Mouse (Mus musculus) hindbrain, embryonic 10.5 days (tissue): ENCODE measurements around the gene Gm42421. TPM values are rescaled to one million over a fixed set of nuclear protein-coding genes. Genes with fewer than 3 reads are reported as not detected.
A peak's percentile ranks its signal among the peaks of the same experiment; 100 is the strongest.

Source experiments
- DNase-seq: peaks from one replicate; pipeline ENCODE4 v3.0.0-alpha.2; 2017; ENCODE audit warnings: low spot score
- H3K27ac ChIP-seq: fragments of 300-500 bp; sonication (generic); 2 replicates; pipeline ENCODE4 v1.5.1; 2016; ENCODE audit warnings: mild to moderate bottlenecking, moderate library complexity
- H3K27me3 ChIP-seq: fragments of 300-500 bp; sonication (generic); 2 replicates; pipeline ENCODE4 v1.6.1; 2016; ENCODE audit warnings: mild to moderate bottlenecking; ENCODE audit not compliant: poor library complexity, insufficient read depth, severe bottlenecking
- H3K36me3 ChIP-seq: fragments of 300-500 bp; sonication (generic); 2 replicates; pipeline ENCODE4 v1.6.1; 2016; ENCODE audit warnings: mild to moderate bottlenecking, moderate library complexity
- H3K4me1 ChIP-seq: fragments of 300-500 bp; sonication (generic); replicated peaks from 2 replicates; pipeline ENCODE4 v1.6.1; 2016; ENCODE audit warnings: mild to moderate bottlenecking
- H3K4me3 ChIP-seq: fragments of 300-500 bp; sonication (generic); 2 replicates; pipeline ENCODE4 v1.5.1; 2016; ENCODE audit warnings: mild to moderate bottlenecking, moderate library complexity
- H3K9me3 ChIP-seq: fragments of 300-500 bp; sonication (generic); 2 replicates; pipeline ENCODE4 v1.6.1; 2016; ENCODE audit warnings: mild to moderate bottlenecking, moderate library complexity
- WGBS: fragments of 180-500 bp; shearing (Covaris S2); methylation state at CpG from one replicate; pipeline ENCODE4 v1.1.7; 2016; 5-methylcytosine and 5-hydroxymethylcytosine counted together
- polyA plus RNA-seq: library from polyadenylated mRNA; unstranded; fragments of >200 nt; fragmentation: Nextera tagmentation; extraction: Ambion mirVana; gene quantifications from 2 replicates; pipeline ENCODE4 v1.2.1, GENCODE M21; 2016

The Gm42421 gene
- polyA plus RNA-seq = 0.56 and 0.77 TPM in 2 replicates

- Histone ChIP-seq H3K27ac (no peak within 1 kb of the TSS), H3K4me1 (peaks cover 7% of the 10 kb centered on the region), H3K27me3 (no peaks in the 10 kb centered on the region), H3K36me3 (peaks cover 94% of the 10 kb centered on the region), H3K4me3 (no peak within 1 kb of the TSS), H3K9me3 (no peaks in the 10 kb centered on the region)
- no peak for DNase-seq
- WGBS = 95% methylated on average over 8 of the region's 8 CpGs
Observed at GRCm38 (mm10) chr5:143927875-143928274, at the start of gene Gm42421. Gene Gm42421 (plus strand): TSS chr5:143928175.

- no peak overlapping the region for H3K4me3 ChIP-seq
- H3K4me1 ChIP-seq = no peaks in the 10 kb centered on the region
- no peaks in the 10 kb centered on the region for H3K27me3 ChIP-seq
- WGBS = 95% methylated on average over 3 of the region's 3 CpGs
- no peak for DNase-seq
- peaks cover 98% of the 10 kb centered on the region for H3K36me3 ChIP-seq
- H3K9me3 ChIP-seq = peaks cover 7% of the 10 kb centered on the region; the same call in 1 of the 2 replicates
- no peak overlapping the region for H3K27ac ChIP-seq
Observed at GRCm38 (mm10) chr5:143885274-143885673, 42.7 kb upstream of the Gm42421 start.

- no peak overlapping the region for H3K27ac ChIP-seq
- H3K27me3 ChIP-seq = no peaks in the 10 kb centered on the region
- H3K36me3 ChIP-seq = peaks cover 90% of the 10 kb centered on the region
- no peak for DNase-seq
- 86% methylated on average over 6 of the region's 6 CpGs for WGBS
- peaks cover 4% of the 10 kb centered on the region; the same call in 1 of the 2 replicates for H3K9me3 ChIP-seq
- H3K4me1 ChIP-seq = no peaks in the 10 kb centered on the region
- no peak overlapping the region for H3K4me3 ChIP-seq
Observed at GRCm38 (mm10) chr5:143890741-143891140, 37.2 kb upstream of the Gm42421 start.

GRCm38 (mm10) chr5:143892255-143892886 is 35.6 kb upstream of the Gm42421 start:
- DNase-seq = no peak
- Histone ChIP-seq H3K27me3 (no peaks in the 10 kb centered on the region), H3K4me1 (no peaks in the 10 kb centered on the region), H3K9me3 (no peaks in the 10 kb centered on the region), H3K36me3 (peaks cover 85% of the 10 kb centered on the region), H3K4me3 (no peak overlapping the region), H3K27ac (no peak overlapping the region)
- 77% methylated on average over 9 of the region's 9 CpGs for WGBS

- peaks cover 85% of the 10 kb centered on the region for H3K36me3 ChIP-seq
- WGBS = 90% methylated on average over 5 of the region's 5 CpGs
Observed at GRCm38 (mm10) chr5:143893396-143893795, 34.6 kb upstream of the Gm42421 start.

GRCm38 (mm10) chr5:143897635-143898330 is 30.2 kb upstream of the Gm42421 start, which contains the start of gene Ankrd61:
Gene Ankrd61 (minus strand): TSS chr5:143897685.
- 87% methylated on average over 14 of the region's 14 CpGs for WGBS
- Histone ChIP-seq H3K4me1 (no peaks in the 10 kb centered on the region), H3K27me3 (no peaks in the 10 kb centered on the region), H3K4me3 (no peak within 1 kb of the TSS), H3K36me3 (peaks cover 85% of the 10 kb centered on the region), H3K9me3 (no peaks in the 10 kb centered on the region), H3K27ac (no peak within 1 kb of the TSS)
- no peak for DNase-seq

More at GRCm38 (mm10) chr5:143893396-143893795, 34.6 kb upstream of the Gm42421 start:
- no peak overlapping the region for H3K4me3 ChIP-seq
- H3K4me1 ChIP-seq = no peaks in the 10 kb centered on the region
- no peaks in the 10 kb centered on the region for H3K27me3 ChIP-seq
- H3K27ac ChIP-seq = no peak overlapping the region
- H3K9me3 ChIP-seq = no peaks in the 10 kb centered on the region
- DNase-seq = no peak

- 90% methylated on average over 3 of the region's 3 CpGs for WGBS
- H3K9me3 ChIP-seq = no peaks in the 10 kb centered on the region
- H3K4me1 ChIP-seq = 0 out of 2 replicates have a peak, but pooled peaks cover under 1% of the 10 kb centered on the region
- H3K4me3 ChIP-seq = no peak overlapping the region
- H3K27ac ChIP-seq = no peak overlapping the region
- no peaks in the 10 kb centered on the region for H3K27me3 ChIP-seq
- peaks cover 100% of the 10 kb centered on the region for H3K36me3 ChIP-seq
- no peak for DNase-seq
Observed at GRCm38 (mm10) chr5:143902111-143902510, 25.9 kb upstream of the Gm42421 start.

GRCm38 (mm10) chr5:143903813-143904212 is 24.2 kb upstream of the Gm42421 start:
- H3K9me3 ChIP-seq = no peaks in the 10 kb centered on the region
- peaks cover 92% of the 10 kb centered on the region for H3K36me3 ChIP-seq
- H3K27me3 ChIP-seq = no peaks in the 10 kb centered on the region
- H3K4me3 ChIP-seq = no peak overlapping the region
- H3K4me1 ChIP-seq = peaks cover 18% of the 10 kb centered on the region
- H3K27ac ChIP-seq = no peak overlapping the region
- WGBS = 92% methylated on average over 4 of the region's 4 CpGs
- no peak for DNase-seq

- Histone ChIP-seq H3K4me3 (no peak overlapping the region), H3K36me3 (peaks cover 65% of the 10 kb centered on the region), H3K9me3 (no peaks in the 10 kb centered on the region), H3K27ac (no peak overlapping the region), H3K4me1 (peaks cover 26% of the 10 kb centered on the region), H3K27me3 (no peaks in the 10 kb centered on the region)
- WGBS = 89% methylated on average over 8 of the region's 8 CpGs
- DNase-seq = no peak
Observed at GRCm38 (mm10) chr5:143906429-143906828, 21.5 kb upstream of the Gm42421 start.

- Histone ChIP-seq H3K9me3 (no peaks in the 10 kb centered on the region), H3K27me3 (no peaks in the 10 kb centered on the region), H3K27ac (peak overlapping the region; percentile 83), H3K4me1 (peaks cover 26% of the 10 kb centered on the region), H3K36me3 (peaks cover 51% of the 10 kb centered on the region), H3K4me3 (peak overlapping the region; percentile 80)
- WGBS = 3% methylated on average over 9 of the region's 9 CpGs
- no peak for DNase-seq
Observed at GRCm38 (mm10) chr5:143908926-143909325, 19.0 kb upstream of the Gm42421 start.

- WGBS = under 1% methylated on average over 70 of the region's 70 CpGs
- no peaks in the 10 kb centered on the region for H3K27me3 ChIP-seq
- H3K27ac ChIP-seq = peak within 1 kb of the TSS; percentile 83
- H3K4me1 ChIP-seq = peaks cover 26% of the 10 kb centered on the region
- H3K4me3 ChIP-seq = peak within 1 kb of the TSS; percentile 80
- H3K9me3 ChIP-seq = no peaks in the 10 kb centered on the region
- DNase-seq = peak; percentile 97
- peaks cover 48% of the 10 kb centered on the region for H3K36me3 ChIP-seq
Observed at GRCm38 (mm10) chr5:143909417-143910400, 18.3 kb upstream of the Gm42421 start, which contains the start of the genes Aimp2 and Pms2. Gene Aimp2 (minus strand): TSS chr5:143909847. Gene Pms2 (plus strand): TSS chr5:143909964.

- H3K4me1 ChIP-seq = no peaks in the 10 kb centered on the region
- peaks cover 79% of the 10 kb centered on the region for H3K36me3 ChIP-seq
- H3K9me3 ChIP-seq = no peaks in the 10 kb centered on the region
- 92% methylated on average over 9 of the region's 9 CpGs for WGBS
- H3K27me3 ChIP-seq = no peaks in the 10 kb centered on the region
- H3K4me3 ChIP-seq = no peak overlapping the region
- H3K27ac ChIP-seq = no peak overlapping the region
- no peak for DNase-seq
Observed at GRCm38 (mm10) chr5:143916221-143916620, 11.8 kb upstream of the Gm42421 start.
